Mouse (Mus musculus) lung, adult 18-20 months (tissue): ENCODE results near the gene Fcho1.
A peak's percentile ranks its signal among the peaks of the same experiment; 100 is the strongest.
"Not testable (repeated sequence)": the region's sequence is repeated elsewhere in the genome, so short reads cannot be mapped to it uniquely, and the experiment has no call there.

Source experiments
- DNase-seq, 2 experiments: peaks; one replicate each; pipeline ENCODE4 v3.0.0; 2022; ENCODE audit warnings: mixed read lengths in 2 of 2

Fcho1 gene

GRCm38 (mm10) chr8:71717096-71717495 lies 8.4 kb downstream of the Fcho1 start:
- DNase-seq, result no peak

DNA sequence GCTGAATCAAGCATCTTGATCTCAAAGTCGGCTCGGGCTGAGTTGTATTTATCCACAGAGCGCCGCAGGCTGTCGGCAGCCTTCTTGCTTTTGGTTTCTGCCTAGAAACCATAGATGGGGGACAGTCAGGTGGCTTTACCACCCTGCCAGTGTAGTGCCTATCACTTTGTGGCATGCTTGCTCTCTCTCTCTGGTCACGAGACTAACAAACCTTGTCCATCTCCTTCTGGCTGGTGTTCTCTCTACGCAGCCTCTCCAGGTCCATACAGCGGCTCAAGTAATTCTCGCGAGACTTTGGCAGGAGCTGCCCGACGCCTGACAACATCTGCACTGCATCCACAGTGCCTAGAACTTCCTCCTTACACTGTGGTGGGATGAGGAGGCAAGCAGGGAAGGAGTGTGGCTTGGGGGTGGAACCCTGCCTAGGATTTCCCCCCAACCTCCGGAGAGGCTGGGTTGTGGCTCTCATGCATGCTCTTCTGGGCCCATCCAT lies 8.9 kb downstream of the Fcho1 start:
- no peak for DNase-seq

GRCm38 (mm10) chr8:71715531-71715930 lies 10.0 kb downstream of the Fcho1 start:
- no peak for DNase-seq

GRCm38 (mm10) chr8:71711574-71711973 lies 13.9 kb downstream of the Fcho1 start:
- no peak for DNase-seq

DNA sequence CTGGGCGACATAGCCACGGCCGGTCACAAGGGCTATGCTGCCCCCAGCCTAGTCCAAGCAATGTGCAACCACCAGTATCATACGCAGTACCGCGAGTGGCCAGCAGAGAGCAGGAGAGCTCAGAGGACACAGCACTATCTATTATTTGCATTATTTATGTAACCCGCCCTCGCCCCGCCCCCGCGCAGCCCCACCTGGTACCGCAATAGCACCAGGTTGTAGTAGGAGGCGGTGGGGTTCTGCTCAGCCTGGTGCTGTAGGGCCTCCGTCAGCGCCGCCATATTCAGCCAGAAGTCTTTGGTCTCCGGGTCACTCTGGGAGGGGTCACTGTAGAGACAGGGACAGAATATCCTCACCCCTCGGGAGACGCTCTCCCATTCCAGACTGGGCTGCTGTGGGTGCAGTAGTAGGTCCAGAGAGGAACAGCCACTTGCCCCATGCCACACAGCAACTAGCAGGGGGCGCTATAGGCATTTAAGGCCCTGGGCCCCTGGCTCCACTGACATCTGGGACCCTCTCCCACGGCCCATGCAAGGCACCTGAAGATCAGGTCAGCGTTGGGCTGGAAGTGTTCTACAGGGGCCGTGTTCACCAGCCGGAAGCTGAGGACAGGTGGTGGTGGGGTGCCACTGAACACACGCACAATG lies 15.6 kb downstream of the Fcho1 start:
- DNase-seq, result peak; percentile 74 to 80

GRCm38 (mm10) chr8:71709134-71709799 lies 16.2 kb downstream of the Fcho1 start:
- no peak for DNase-seq

DNA sequence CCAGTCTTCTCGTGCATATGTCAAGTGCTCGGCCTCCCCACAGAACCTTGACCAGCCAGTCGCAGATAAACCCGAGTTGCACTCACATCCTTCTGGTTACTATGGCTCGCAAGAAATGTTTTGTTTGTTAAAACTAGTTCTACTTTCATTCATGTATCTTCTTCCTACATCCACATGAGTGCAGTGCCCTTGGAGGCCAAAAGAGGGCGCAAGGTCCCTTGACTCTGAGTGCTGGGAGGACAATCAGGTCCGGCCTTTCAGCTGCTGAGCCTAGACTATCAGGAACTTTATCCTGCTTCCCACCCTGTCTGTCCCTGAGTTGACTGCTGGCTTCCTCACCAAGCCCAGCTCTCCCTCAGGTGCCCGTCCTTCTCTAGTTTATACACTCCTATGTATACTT lies 17.6 kb downstream of the Fcho1 start:
- no peak for DNase-seq

DNA sequence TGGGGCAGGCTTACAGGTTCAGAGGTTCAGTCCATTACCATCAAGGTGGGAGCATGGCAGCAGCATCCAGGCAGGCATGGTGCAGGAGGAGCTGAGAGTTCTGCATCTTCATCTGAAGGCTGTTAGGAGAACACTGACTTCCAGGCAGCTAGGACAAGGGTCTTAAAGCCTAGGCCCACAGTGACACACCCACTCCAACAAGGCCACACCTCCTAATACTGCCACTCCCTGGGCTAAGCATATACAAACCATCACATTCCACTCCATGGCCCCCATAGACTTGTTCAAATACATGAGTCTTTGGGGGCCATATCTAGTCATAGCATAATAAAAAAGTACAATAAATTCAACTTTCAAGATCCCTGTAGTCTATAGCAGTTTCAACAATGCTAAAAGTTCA lies 22.1 kb downstream of the Fcho1 start:
- not testable (repeated sequence) for DNase-seq

DNA sequence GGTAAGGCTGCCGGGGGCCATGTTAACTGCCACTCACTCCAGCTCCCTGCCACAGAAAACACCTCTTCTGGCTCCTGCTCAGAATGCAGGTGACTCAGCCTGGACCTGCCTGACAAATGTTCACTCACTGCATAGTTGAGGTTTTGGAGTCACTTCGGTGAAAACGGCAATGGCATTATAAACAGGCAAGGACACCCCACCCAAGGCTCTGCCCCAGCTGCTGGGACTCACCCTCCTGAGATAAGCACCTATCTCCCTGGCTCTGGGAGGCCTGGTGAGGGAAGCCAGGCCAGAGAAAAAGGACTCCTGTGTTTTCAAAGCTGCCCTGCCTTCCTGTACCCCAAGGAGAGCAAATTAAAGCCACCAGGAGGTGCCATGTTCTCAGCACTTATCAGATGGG lies 22.6 kb downstream of the Fcho1 start:
- no peak for DNase-seq

- DNase-seq, result no peak
Observed at GRCm38 (mm10) chr8:71702087-71702432, 23.5 kb downstream of the Fcho1 start.

DNA sequence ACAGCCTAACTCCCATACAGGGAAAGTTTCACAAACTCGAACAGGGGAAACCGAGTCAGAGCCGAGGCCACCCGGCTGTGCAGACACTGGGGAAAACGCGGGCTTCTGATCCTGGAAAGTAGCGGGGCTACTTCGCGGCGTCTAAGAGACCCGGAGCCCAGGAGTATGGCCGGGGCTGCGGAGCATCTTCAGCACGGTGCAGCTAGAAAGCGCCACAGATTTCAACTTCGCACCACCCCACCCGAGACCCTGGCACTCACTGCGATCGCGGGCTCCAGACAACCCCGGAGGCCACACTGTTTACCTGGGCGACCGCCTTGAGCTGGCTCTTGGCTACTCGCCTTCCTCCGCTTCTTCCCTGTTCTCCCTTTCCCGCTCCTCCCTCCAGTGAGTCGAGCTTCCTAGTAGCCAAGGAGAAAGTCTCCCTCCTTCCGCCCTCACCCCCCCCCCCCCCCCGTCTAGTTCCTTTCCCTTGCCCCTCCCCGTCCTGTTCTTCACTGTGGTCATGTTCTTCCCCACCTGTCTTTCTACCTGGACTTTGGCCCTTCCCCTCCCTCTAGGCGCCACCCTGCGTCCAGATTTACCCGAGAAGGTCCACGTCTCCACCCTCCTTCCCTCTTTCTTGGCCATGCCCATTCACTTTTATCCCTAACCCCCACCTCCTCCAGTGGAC lies 24.0 kb downstream of the Fcho1 start, which contains the start of gene B3gnt3:
B3gnt3 (minus strand) TSS at position 376 of the 673 bp plus-strand sequence.
- no peak for DNase-seq

DNA sequence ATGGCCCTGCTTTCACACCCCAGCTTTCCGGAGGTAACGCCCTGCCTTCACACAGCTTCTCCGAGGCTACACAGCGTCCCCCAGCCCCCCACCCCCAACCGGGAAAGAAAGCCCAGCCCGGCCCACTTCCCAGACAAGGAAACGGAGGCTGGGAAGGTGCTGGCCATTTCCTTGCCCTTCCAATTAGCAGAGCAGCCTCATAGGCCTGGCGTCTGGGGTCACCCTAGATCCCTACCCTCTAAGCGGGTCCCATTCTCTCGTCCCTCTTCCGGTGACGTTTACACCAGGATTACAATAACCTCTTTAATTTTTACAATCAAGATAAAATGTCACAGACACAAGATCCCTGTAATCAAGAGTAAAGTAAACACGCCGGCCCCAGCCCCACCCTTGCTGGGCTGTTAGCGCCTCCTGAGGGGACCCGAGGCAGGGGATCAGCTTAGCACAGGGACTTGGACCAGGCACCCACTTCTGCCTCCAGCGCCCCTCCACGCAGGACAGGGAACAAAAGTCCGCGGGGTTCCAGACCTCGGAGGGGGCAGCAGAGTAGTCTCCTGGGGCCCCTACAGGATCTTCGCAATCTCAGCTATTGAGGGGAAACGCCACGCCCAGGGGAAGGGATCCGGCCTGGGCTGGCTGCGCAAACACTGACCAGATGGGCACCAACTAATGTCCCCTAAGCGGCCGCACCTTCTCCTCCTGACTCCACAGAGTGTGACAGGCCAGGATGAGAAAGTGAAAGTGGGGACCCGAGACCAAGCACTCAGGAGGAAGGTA lies 24.8 kb downstream of the Fcho1 start:
- peak; percentile 58 to 64 for DNase-seq

DNA sequence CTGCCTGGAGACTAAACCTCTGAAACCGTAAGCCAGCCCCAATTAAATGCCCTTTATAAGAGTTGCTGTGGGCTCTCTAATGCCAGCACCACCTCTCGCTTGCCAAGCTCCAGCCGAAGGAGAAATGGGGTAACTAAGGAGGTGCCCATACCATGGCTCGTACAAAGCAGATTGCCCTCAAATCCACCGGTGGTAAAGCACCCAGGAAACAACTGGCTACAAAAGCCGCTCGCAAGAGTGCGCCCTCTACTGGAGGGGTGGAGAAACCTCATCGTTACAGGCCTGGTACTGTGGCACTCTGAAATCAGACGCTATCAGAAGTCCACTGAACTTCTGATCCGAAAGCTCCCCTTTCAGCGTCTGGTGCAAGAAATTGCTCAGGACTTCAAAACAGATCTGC lies 30.1 kb downstream of the Fcho1 start:
- not testable (repeated sequence) for DNase-seq

DNA sequence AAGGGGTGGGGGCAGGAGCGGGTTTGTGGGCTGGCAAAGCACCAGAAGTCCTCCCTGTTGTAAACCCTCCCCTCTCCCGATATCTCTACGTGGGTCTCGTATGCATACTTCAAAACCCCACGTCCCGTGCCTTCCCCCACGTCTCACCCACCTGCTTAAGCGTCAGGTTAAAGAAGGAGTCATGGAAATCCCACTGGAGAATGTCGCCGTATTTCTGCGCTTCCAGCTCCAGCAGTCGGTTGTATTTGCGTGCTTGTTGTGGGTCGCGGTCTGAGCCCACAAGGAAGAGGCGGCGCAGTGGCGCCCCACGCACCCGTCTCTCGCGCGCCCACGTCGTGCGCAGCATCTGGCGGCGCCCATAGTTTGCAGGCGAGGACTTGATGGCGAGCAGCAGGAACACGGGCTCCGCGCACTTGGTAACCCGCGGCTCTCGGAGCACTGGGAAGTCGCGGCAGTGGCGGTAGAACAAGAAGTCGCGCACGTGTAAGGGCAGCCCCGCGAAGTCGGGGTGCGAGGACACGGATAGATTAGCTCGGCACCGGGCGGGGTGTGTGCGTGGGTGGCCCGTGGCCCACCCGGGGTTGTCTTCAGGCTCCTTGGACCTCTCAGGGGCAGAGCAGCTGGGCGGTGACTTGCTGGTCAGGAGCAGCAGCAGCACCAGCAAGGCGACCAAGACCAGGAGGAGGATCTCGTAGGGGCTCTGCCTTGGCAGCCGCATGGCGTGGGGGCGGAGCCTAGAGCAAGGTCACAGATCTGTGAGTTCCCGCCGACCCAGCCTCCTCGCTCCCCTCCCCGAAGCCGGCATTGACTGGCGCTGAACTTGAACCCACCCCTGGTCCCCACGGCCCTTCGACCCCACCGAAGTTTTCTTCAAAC lies 32.1 kb downstream of the Fcho1 start:
- no peak for DNase-seq

GRCm38 (mm10) chr8:71692509-71692908 lies 33.0 kb downstream of the Fcho1 start:
- DNase-seq, result no peak

DNA sequence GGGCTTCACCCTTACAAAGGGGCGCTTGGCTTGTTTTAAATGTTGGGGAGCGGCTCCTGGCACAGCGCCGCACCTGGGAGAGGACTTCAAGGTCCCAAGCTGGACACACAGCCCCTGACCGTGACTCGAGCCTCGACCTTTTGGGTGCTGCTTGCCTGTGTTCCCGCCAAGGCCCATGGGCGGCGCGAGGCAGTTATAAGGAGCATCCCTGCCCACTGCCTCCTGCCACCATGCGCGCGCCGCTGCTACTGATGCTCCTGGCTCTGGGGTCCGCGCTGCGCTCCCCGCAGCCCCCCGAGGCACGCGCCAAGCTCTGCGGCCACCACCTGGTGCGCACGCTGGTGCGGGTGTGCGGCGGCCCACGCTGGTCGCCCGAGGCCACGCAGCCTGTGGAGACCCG lies 36.5 kb downstream of the Fcho1 start, which contains the start of gene Insl3:
Insl3 (plus strand) TSS at position 187 of the 400 bp plus-strand sequence.
- no peak for DNase-seq

DNA sequence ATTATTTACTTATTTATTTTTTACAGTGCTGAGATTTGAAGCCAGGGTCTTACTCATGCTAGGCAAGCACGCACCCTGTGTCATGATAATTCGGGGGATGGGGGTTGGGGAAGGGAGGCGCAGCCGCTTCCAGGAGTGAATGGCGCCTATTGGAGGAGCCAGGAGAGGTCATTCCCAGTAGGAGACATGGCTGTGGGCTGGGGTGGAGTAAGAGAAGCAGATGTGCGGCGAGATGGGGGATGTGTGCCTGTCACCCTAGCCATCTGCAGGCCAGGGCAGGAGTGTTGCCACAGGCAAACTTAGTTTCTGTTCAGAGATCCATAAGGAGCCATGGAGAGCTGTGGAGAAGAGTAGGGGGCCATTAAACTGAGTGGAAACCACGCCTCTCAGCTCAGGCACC lies 37.9 kb downstream of the Fcho1 start:
- DNase-seq, result no peak

- peak in 1 of 2 experiments; percentile 33 for DNase-seq
Observed at GRCm38 (mm10) chr8:71686143-71686734, 39.3 kb downstream of the Fcho1 start.

GRCm38 (mm10) chr8:71685573-71685972 lies 39.9 kb downstream of the Fcho1 start:
- DNase-seq, result no peak

- no peak for DNase-seq
Observed at GRCm38 (mm10) chr8:71684701-71685100, 40.8 kb downstream of the Fcho1 start.

GRCm38 (mm10) chr8:71682832-71683231 lies 42.7 kb downstream of the Fcho1 start:
- DNase-seq, result no peak
